Mouse (Mus musculus) adrenal gland, postnatal 10 days (tissue): ENCODE measurements around the gene P2rx1. TPM values are rescaled to one million over a fixed set of nuclear protein-coding genes. Genes with fewer than 3 reads are reported as not detected.

Experiments
- microRNA-seq: library from miRNA; unstranded; fragments of <30 nt; microRNA quantifications from one replicate; pipeline ENCODE4 v1.2.0, GENCODE M21; 2021
- total RNA-seq, 2 experiments: library from RNA; stranded (reverse); gene quantifications; 2 replicates each; pipeline ENCODE4 v1.2.3; 2021

P2rx1 gene
- total RNA-seq, 2 experiments from 2014 or later, result 1.3 TPM

Small RNAs within 50 kb of the gene (microRNA-seq; reads per million reads assigned to microRNA genes)
- gene Gm44467, result not detected

Other genes starting within 250 kb of the P2rx1 start
- gene Cyb5d2, start 203.0 kb upstream of the P2rx1 start, total RNA-seq, result 10 to 100 TPM; 11.4 to 16.0 TPM
- 10 to 100 TPM; 26.4 to 39.9 TPM for gene Zzef1, start 202.9 kb upstream of the P2rx1 start, total RNA-seq
- 10 to 100 TPM; 20.1 to 26.6 TPM for gene Atp2a3, start 37.9 kb upstream of the P2rx1 start, total RNA-seq
- gene Camkk1, start 19.9 kb downstream of the P2rx1 start, total RNA-seq, result 1 to 10 TPM; 1.3 to 1.9 TPM
- gene Ncbp3, start 48.7 kb downstream of the P2rx1 start, total RNA-seq, result 10 to 100 TPM in 1 of 2 experiments, 1 to 10 TPM in 1; 9.1 to 11.7 TPM
- under 1 TPM; 0.82 to 0.90 TPM for gene Itgae, start 91.5 kb downstream of the P2rx1 start, total RNA-seq
- 1 to 10 TPM; 3.0 to 3.7 TPM for gene Haspin, start 139.2 kb downstream of the P2rx1 start, total RNA-seq
- 10 to 100 TPM; 14.8 to 26.1 TPM for gene P2rx5, start 161.3 kb downstream of the P2rx1 start, total RNA-seq
- gene Emc6, start 177.9 kb downstream of the P2rx1 start, total RNA-seq, result 100 to 1,000 TPM; 121 to 122 TPM
- gene Tax1bp3, start 178.0 kb downstream of the P2rx1 start, total RNA-seq, result 10 to 100 TPM; 72.5 TPM
- 10 to 100 TPM; 14.6 to 17.1 TPM for gene Ctns, start 199.9 kb downstream of the P2rx1 start, total RNA-seq
- gene Shpk, start 200.4 kb downstream of the P2rx1 start, total RNA-seq, result 1 to 10 TPM; 9.4 to 9.6 TPM
- under 1 TPM; 0.15 to 0.24 TPM for gene Trpv1, start 235.2 kb downstream of the P2rx1 start, total RNA-seq